Mouse (Mus musculus): Measurements from ENCODE around the gene Rin2. TPM values are rescaled to one million over a fixed set of nuclear protein-coding genes. Genes with fewer than 3 reads are reported as not detected.

Rin2 gene
- polyA plus RNA-seq, 1 experiment from 2014 or later: 16.9 TPM

Small RNA genes within 50 kb of the gene (microRNA-seq; reads per million reads assigned to microRNA genes)
- not detected for gene Gm25026

Other genes with a start within 250 kb of the Rin2 start
- 137 TPM in 2 replicates for gene Naa20, start 226.9 kb downstream of the Rin2 start, polyA plus RNA-seq (2015; fragmentation: Nextera tagmentation; extraction: Ambion mirVana)

Data from intestine, embryonic 16.5 days (tissue).